Mouse (Mus musculus) myocyte (in vitro differentiated cells): ENCODE measurements at regions not wholly inside any gene's neighbourhood (a gene's known extent, or its start where the extent isn't known, plus 50 kb on each side); places are given as distances from the start of the nearest gene placed in this dataset.

Experiments
- H3K27me3 ChIP-seq: one replicate; pipeline ENCODE4 v1.6.1; 2011; ENCODE audit not compliant: control insufficient read depth, insufficient read depth, insufficient read length
- H3K36me3 ChIP-seq: one replicate; pipeline ENCODE4 v1.6.1; 2011; ENCODE audit not compliant: control insufficient read depth, insufficient read depth
- H3K4me2 ChIP-seq: one replicate; pipeline ENCODE4 v1.6.1; 2011; ENCODE audit warnings: low read depth, control low read depth
- H3K4me3 ChIP-seq: one replicate; pipeline ENCODE4 v1.5.1; 2011; ENCODE audit warnings: mild to moderate bottlenecking, control low read depth, moderate library complexity
- H3K79me2 ChIP-seq: one replicate; pipeline ENCODE4 v1.6.1; 2011; ENCODE audit not compliant: control insufficient read depth, insufficient read depth
- H3ac ChIP-seq: one replicate; pipeline ENCODE4 v1.6.1; 2011; ENCODE audit not compliant: control insufficient read depth, insufficient read length
- CEBPB ChIP-seq: IDR thresholded peaks from 2 replicates; pipeline ENCODE4 v1.6.1; 2011; ENCODE audit warnings: mild to moderate bottlenecking, moderate library complexity; ENCODE audit not compliant: poor library complexity, insufficient read depth, severe bottlenecking
- E2F4 ChIP-seq: IDR thresholded peaks from one replicate; pipeline ENCODE4 v1.6.1; 2011; ENCODE audit warnings: mild to moderate bottlenecking, control low read depth, moderate library complexity; ENCODE audit not compliant: insufficient read depth
- MAX ChIP-seq: IDR thresholded peaks from one replicate; pipeline ENCODE4 v1.6.1; 2011; ENCODE audit warnings: low read depth, mild to moderate bottlenecking, control low read depth
- MYOD1 ChIP-seq, 3 experiments: IDR thresholded peaks; one replicate each; pipeline ENCODE4 v1.6.1; 2011; ENCODE audit warnings: control low read depth in 2 of 3, low read depth in 2 of 3, mild to moderate bottlenecking in 2 of 3, moderate library complexity in 1 of 3; ENCODE audit not compliant: insufficient read length in 2 of 3, control insufficient read depth in 1 of 3
- MYOG ChIP-seq, 3 experiments: IDR thresholded peaks; one replicate each; pipeline ENCODE4 v1.6.1; 2011; ENCODE audit warnings: control low read depth in 2 of 3, low read depth in 2 of 3, mild to moderate bottlenecking in 2 of 3; ENCODE audit not compliant: insufficient read length in 2 of 3, control insufficient read depth in 1 of 3, insufficient read depth in 1 of 3
- POLR2A ChIP-seq: IDR thresholded peaks from one replicate; pipeline ENCODE4 v1.6.1; 2011; ENCODE audit warnings: low read depth, mild to moderate bottlenecking, control low read depth, moderate library complexity; ENCODE audit not compliant: insufficient read length
- POLR2AphosphoS2 ChIP-seq: IDR thresholded peaks from one replicate; pipeline ENCODE4 v1.6.1; 2011; ENCODE audit warnings: low read depth, control low read depth; ENCODE audit not compliant: insufficient read length
- REST ChIP-seq: IDR thresholded peaks from one replicate; pipeline ENCODE4 v1.6.1; 2011; ENCODE audit warnings: mild to moderate bottlenecking, control low read depth, moderate library complexity; ENCODE audit not compliant: insufficient read depth, insufficient read length
- SRF ChIP-seq: IDR thresholded peaks from one replicate; pipeline ENCODE4 v1.6.1; 2011; ENCODE audit warnings: low read depth; ENCODE audit not compliant: control insufficient read depth, insufficient read length
- TCF12 ChIP-seq: IDR thresholded peaks from one replicate; pipeline ENCODE4 v1.6.1; 2011; ENCODE audit warnings: mild to moderate bottlenecking, control low read depth; ENCODE audit not compliant: poor library complexity, insufficient read depth, severe bottlenecking
- TCF3 ChIP-seq: IDR thresholded peaks from one replicate; pipeline ENCODE4 v1.6.1; 2011; ENCODE audit warnings: low read depth, control low read depth; ENCODE audit not compliant: insufficient read length
- USF1 ChIP-seq: IDR thresholded peaks from one replicate; pipeline ENCODE4 v1.6.1; 2011; ENCODE audit warnings: low read depth, mild to moderate bottlenecking, control low read depth, moderate library complexity

DNA sequence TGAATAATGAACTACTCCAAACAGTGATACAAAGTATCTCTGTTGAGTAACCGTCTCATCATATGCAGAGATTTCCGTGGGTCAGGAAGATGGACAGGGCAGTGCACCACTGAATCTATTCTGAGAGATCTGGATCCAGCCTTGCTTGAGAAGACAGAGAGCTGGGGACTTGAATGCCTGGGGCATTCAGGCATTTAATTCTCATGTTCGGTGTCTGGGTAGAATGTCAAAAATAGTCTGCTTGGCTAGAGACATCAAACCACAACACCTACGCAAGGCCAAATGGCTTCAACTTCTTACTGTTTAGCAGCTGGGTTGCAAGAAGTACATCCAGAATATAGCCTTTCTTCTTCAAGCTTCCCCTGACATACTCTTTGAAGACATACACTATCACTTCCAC lies 194.1 kb upstream of the Tbx18 start:
- Histone ChIP-seq H3K79me2 (no peaks in the 10 kb centered on the region), H3ac (no peak overlapping the region), H3K36me3 (no peaks in the 10 kb centered on the region), H3K4me2 (peak overlapping the region; percentile 28), H3K4me3 (no peak overlapping the region), H3K27me3 (no peaks in the 10 kb centered on the region)
- peak; percentile 28 for TF ChIP-seq TCF12
- peak in 1 of 3 experiments; percentile 32 for TF ChIP-seq MYOD1 (IDR thresholded peaks at IDR 0.05; ENCODE audit: control insufficient read depth in 1 of 3, insufficient read length in 2 of 3, low read depth in 2 of 3)
- TF ChIP-seq SRF: no peak

DNA sequence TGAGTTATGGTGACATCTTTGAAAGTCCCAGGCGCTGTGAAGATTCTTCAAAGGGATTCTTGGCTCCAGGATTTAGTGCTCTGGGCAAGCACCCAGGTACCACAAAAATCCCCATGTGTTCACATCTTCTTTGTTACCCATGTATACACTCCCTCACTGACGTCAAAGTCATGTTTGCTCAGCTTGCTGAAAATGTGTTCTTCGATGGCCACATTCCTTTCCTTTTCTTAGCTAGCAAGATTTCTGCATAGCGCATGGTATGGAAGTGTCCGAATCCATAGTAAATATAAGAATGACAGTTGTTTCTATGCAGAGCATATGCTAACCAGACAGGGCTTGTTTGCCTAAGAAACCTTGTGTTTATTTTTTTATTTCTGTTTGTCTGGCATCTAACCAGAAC lies 202.2 kb upstream of the Tbx18 start:
- Histone ChIP-seq H3K36me3 (no peaks in the 10 kb centered on the region), H3ac (no peak overlapping the region), H3K79me2 (no peaks in the 10 kb centered on the region), H3K4me2 (no peak overlapping the region), H3K4me3 (no peak overlapping the region), H3K27me3 (no peaks in the 10 kb centered on the region)
- TF ChIP-seq E2F4: no peak
- TF ChIP-seq TCF3: no peak
- TF ChIP-seq MAX: no peak
- TF ChIP-seq TCF12: no peak
- TF ChIP-seq POLR2AphosphoS2: no peak
- no peak for TF ChIP-seq REST

DNA sequence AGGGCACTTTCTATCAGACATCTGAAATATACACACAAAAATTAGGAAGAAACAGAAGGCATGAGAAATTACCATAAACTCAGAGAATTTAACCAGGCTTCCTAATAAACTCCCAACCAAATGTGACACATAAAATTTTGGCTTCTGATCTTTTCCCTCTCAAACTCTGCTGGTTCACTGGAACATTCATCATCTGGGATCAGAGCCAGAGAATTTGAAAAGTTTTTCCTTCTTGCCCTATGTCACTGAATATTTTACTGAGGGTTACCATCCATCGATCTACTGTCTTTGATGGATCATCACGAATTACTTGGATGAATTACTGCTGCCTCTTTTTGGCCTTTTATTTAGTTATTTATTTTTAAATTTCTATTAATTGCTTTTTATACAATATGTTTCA lies 221.4 kb upstream of the Tbx18 start:
- Histone ChIP-seq H3ac (no peak overlapping the region), H3K4me3 (no peak overlapping the region), H3K79me2 (no peaks in the 10 kb centered on the region), H3K4me2 (no peak overlapping the region), H3K36me3 (no peaks in the 10 kb centered on the region), H3K27me3 (no peaks in the 10 kb centered on the region)
- TF ChIP-seq SRF (no peak), USF1 (no peak), CEBPB (no peak), MYOD1 (IDR thresholded peaks at IDR 0.05; ENCODE audit: control insufficient read depth in 1 of 3, insufficient read length in 2 of 3, low read depth in 2 of 3) (no peak), E2F4 (no peak), TCF12 (no peak), REST (no peak), MYOG (IDR thresholded peaks at IDR 0.05; ENCODE audit: control insufficient read depth in 1 of 3, insufficient read depth in 1 of 3, insufficient read length in 2 of 3, low read depth in 2 of 3) (no peak), POLR2AphosphoS2 (no peak), TCF3 (no peak), MAX (no peak), POLR2A (no peak)

DNA sequence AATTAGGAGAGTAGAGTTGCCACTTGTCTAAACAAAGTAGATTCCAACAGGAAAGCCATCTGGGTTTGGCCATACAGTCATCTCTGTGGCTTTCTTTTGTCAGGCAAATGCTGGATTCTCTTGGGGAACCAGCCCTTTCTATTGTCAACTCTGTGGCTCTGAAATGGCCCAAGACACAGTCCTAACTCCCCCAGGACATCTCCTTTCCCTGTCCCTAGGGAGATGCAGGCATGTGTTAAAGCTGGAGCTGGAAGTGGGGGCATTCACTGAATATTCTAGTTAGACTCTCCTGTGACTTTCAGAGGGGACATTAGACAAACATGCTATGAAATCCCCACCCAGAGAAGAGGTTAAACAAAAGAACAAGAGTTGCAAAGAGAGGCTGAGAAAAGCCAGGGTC lies 223.9 kb upstream of the Tbx18 start:
- no peaks in the 10 kb centered on the region for H3K27me3 ChIP-seq
- no peaks in the 10 kb centered on the region for H3K79me2 ChIP-seq
- no peaks in the 10 kb centered on the region for H3K36me3 ChIP-seq
- TF ChIP-seq SRF: no peak
- no peak overlapping the region for H3ac ChIP-seq
- H3K4me3 ChIP-seq: no peak overlapping the region
- no peak overlapping the region for H3K4me2 ChIP-seq

DNA sequence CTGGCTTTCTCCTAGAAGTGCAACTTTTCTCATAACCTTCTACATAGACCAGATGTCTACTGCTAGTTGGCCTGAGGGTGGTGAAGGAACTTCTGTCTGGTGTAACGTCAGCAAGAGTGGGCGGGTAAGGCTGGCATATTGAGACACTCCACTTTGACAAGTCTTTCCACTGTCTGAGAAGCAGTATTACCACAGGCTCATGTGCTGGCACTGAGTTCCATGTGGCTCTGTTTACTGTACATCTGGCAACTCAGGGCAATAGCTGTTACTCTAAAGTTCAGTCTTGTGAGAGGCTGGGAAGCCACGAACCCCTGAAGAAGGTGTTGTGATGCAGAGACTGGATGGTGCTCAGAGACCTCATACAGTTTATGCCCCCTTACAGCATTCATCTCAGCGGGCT lies 230.7 kb upstream of the Tbx18 start:
- Histone ChIP-seq H3K79me2 (no peaks in the 10 kb centered on the region), H3K4me2 (no peak overlapping the region), H3K4me3 (no peak overlapping the region), H3K36me3 (no peaks in the 10 kb centered on the region), H3ac (no peak overlapping the region), H3K27me3 (no peaks in the 10 kb centered on the region)
- TF ChIP-seq MYOG (IDR thresholded peaks at IDR 0.05; ENCODE audit: control insufficient read depth in 1 of 3, insufficient read depth in 1 of 3, insufficient read length in 2 of 3, low read depth in 2 of 3) (no peak), USF1 (no peak), POLR2A (no peak), CEBPB (no peak), MYOD1 (IDR thresholded peaks at IDR 0.05; ENCODE audit: control insufficient read depth in 1 of 3, insufficient read length in 2 of 3, low read depth in 2 of 3) (no peak), TCF3 (no peak), REST (no peak), POLR2AphosphoS2 (no peak), TCF12 (no peak), MAX (no peak), E2F4 (no peak), SRF (no peak)

DNA sequence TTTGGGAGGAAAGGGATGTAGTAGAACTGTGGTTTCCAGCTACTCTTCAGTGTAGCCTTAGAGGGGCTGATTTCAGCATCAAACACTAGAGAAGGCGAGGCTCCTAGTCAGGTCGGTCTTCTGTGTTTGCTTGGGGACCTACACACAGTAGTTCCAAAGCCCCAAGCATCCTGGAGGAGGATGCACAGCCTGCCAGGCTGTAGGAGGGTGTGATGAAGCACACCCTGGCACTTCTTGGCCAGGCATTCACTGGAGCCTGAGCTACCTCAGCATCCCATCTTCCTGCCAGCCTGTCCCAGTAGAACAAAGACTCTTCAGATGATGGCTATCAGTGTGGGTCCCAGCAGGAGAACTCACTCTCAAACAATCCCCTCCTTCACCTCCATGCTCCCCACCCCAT lies 233.4 kb upstream of the Tbx18 start:
- Histone ChIP-seq H3K4me2 (no peak overlapping the region), H3K36me3 (no peaks in the 10 kb centered on the region), H3K27me3 (no peaks in the 10 kb centered on the region), H3K4me3 (no peak overlapping the region), H3K79me2 (no peaks in the 10 kb centered on the region), H3ac (no peak overlapping the region)
- TF ChIP-seq POLR2AphosphoS2: no peak
- TF ChIP-seq E2F4: no peak
- no peak for TF ChIP-seq USF1
- TF ChIP-seq CEBPB: no peak
- no peak for TF ChIP-seq REST
- no peak for TF ChIP-seq POLR2A
- no peak for TF ChIP-seq MAX
- TF ChIP-seq MYOD1 (IDR thresholded peaks at IDR 0.05; ENCODE audit: control insufficient read depth in 1 of 3, insufficient read length in 2 of 3, low read depth in 2 of 3): no peak
- no peak for TF ChIP-seq TCF3
- TF ChIP-seq SRF: no peak
- no peak for TF ChIP-seq TCF12
- TF ChIP-seq MYOG (IDR thresholded peaks at IDR 0.05; ENCODE audit: control insufficient read depth in 1 of 3, insufficient read depth in 1 of 3, insufficient read length in 2 of 3, low read depth in 2 of 3): no peak
